Mouse (Mus musculus) limb, embryonic 12.5 days (tissue): ENCODE measurements around the gene Rpusd3. TPM values are rescaled to one million over a fixed set of nuclear protein-coding genes. Genes with fewer than 3 reads are reported as not detected.

Experiments used
- ATAC-seq: fragments of 200-750 bp; cut with Nextera tagmentation; 2 replicates; pipeline ENCODE4 v1.8.0; 2017; ENCODE audit warnings: low read depth, moderate TSS enrichment; ENCODE audit not compliant: insufficient number of reproducible peaks, insufficient read depth, low FRiP score, low TSS enrichment
- H3K27ac ChIP-seq: fragments of 300-500 bp; sonication (generic); 2 replicates; pipeline ENCODE4 v1.5.1; 2016; ENCODE audit warnings: mild to moderate bottlenecking, moderate library complexity
- H3K27me3 ChIP-seq: fragments of 300-500 bp; sonication (generic); 2 replicates; pipeline ENCODE4 v1.6.1; 2016; ENCODE audit warnings: mild to moderate bottlenecking, moderate library complexity
- H3K36me3 ChIP-seq: fragments of 300-500 bp; sonication (generic); 2 replicates; pipeline ENCODE4 v1.6.1; 2016; ENCODE audit warnings: mild to moderate bottlenecking, moderate library complexity
- H3K4me1 ChIP-seq: fragments of 300-500 bp; sonication (generic); replicated peaks from 2 replicates; pipeline ENCODE4 v1.6.1; 2016
- H3K4me2 ChIP-seq: fragments of 300-500 bp; sonication (generic); 2 replicates; pipeline ENCODE4 v1.6.1; 2016; ENCODE audit warnings: mild to moderate bottlenecking, moderate library complexity
- H3K4me3 ChIP-seq: fragments of 300-500 bp; sonication (generic); replicated peaks from 2 replicates; pipeline ENCODE4 v1.5.1; 2016; ENCODE audit warnings: mild to moderate bottlenecking
- H3K9ac ChIP-seq: fragments of 300-500 bp; sonication (generic); replicated peaks from 2 replicates; pipeline ENCODE4 v1.6.1; 2016; ENCODE audit warnings: mild to moderate bottlenecking, moderate library complexity
- H3K9me3 ChIP-seq: fragments of 300-500 bp; sonication (generic); 2 replicates; pipeline ENCODE4 v1.6.1; 2016; ENCODE audit warnings: mild to moderate bottlenecking, moderate library complexity
- WGBS: fragments of 180-500 bp; shearing (Covaris S2); methylation state at CpG from one replicate; pipeline ENCODE4 v1.1.7; 2016; 5-methylcytosine and 5-hydroxymethylcytosine counted together
- polyA plus RNA-seq: library from polyadenylated mRNA; unstranded; fragments of >200 nt; fragmentation: Nextera tagmentation; extraction: Ambion mirVana; gene quantifications from 2 replicates; pipeline ENCODE4 v1.2.1, GENCODE M21; 2016

Gene Rpusd3
- polyA plus RNA-seq, 1 experiment from 2014 or later = 30.9 TPM

- Histone ChIP-seq H3K4me1 (peaks cover 12% of the 10 kb centered on the region), H3K36me3 (peaks cover 24% of the 10 kb centered on the region), H3K4me2 (peak within 1 kb of the TSS; percentile 82), H3K27me3 (no peaks in the 10 kb centered on the region), H3K9ac (peak within 1 kb of the TSS; percentile 94), H3K27ac (peak within 1 kb of the TSS; percentile 69; the same call in 1 of the 2 replicates), H3K4me3 (peak within 1 kb of the TSS; percentile 96), H3K9me3 (no peaks in the 10 kb centered on the region)
- WGBS = under 1% methylated on average over 45 of the region's 45 CpGs
- ATAC-seq = peak; percentile 82
Observed at GRCm38 (mm10) chr6:113442442-113443090, 23.4 kb upstream of the Rpusd3 start, which contains the start of gene Jagn1. TSS of gene Jagn1 (plus strand) at chr6:113442569.

DNA sequence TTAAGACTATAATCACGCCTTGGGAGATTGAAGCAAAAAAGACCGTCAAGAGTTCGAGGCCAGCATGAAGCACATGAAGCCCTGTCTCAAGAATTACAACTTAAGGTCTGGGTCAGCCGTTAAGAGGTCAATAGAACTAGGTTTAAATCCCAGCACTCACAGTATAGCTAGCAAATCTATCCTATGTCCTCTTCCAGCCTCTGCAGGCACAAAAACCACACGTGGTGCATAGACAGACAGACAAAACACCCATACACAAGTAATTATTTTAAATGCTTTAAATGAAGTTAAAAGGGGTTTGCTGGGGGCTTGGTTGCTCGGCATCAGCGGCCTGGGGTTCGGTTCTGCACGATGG is 22.9 kb upstream of the Rpusd3 start:
- H3K4me2 ChIP-seq = peak overlapping the region; percentile 82
- no peaks in the 10 kb centered on the region for H3K9me3 ChIP-seq
- H3K9ac ChIP-seq = peak overlapping the region; percentile 94
- H3K27ac ChIP-seq = 0 out of 2 replicates have a peak overlapping the region, but pooled peaks have one; percentile 54
- peaks cover 12% of the 10 kb centered on the region for H3K4me1 ChIP-seq
- ATAC-seq = no peak
- 42% methylated on average over 9 of the region's 9 CpGs for WGBS
- H3K27me3 ChIP-seq = no peaks in the 10 kb centered on the region
- peaks cover 19% of the 10 kb centered on the region for H3K36me3 ChIP-seq
- peak overlapping the region; percentile 96 for H3K4me3 ChIP-seq

GRCm38 (mm10) chr6:113441147-113441680 is 22.1 kb upstream of the Rpusd3 start:
- Histone ChIP-seq H3K4me2 (no peak overlapping the region), H3K9ac (no peak overlapping the region), H3K27ac (no peak overlapping the region), H3K4me3 (no peak overlapping the region), H3K27me3 (no peaks in the 10 kb centered on the region), H3K4me1 (peaks cover 12% of the 10 kb centered on the region), H3K36me3 (peaks cover 11% of the 10 kb centered on the region), H3K9me3 (no peaks in the 10 kb centered on the region)
- 54% methylated on average over 7 of the region's 7 CpGs for WGBS
- no peak for ATAC-seq

DNA sequence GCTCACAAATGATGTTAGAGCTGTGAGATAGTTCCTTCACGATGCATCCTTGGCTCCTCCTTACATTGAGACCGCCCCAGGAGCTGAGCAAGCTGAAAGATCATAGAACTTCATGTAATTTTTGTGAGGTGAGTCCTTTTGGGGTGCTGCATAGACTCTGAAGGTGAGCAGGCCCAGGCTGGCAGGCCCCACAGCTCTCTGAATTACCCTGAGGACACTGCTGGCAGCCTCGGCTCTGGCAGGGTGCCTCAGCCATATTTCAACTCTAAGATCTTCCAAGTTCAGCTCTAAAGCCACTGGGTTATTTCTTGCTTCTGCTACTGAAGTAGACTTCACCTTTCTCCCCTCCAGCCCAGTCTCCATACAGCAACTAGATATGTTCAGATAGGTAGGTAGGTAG is 21.5 kb upstream of the Rpusd3 start:
- Histone ChIP-seq H3K27ac (no peak overlapping the region), H3K27me3 (no peaks in the 10 kb centered on the region), H3K4me2 (no peak overlapping the region), H3K36me3 (peaks cover 8% of the 10 kb centered on the region; the same call in 1 of the 2 replicates), H3K4me1 (peaks cover 12% of the 10 kb centered on the region), H3K9me3 (no peaks in the 10 kb centered on the region), H3K4me3 (no peak overlapping the region), H3K9ac (no peak overlapping the region)
- WGBS = 80% methylated on average over 3 of the region's 3 CpGs
- no peak for ATAC-seq

- 59% methylated on average over 12 of the region's 12 CpGs for WGBS
- ATAC-seq = no peak
Observed at GRCm38 (mm10) chr6:113438721-113439430, 19.7 kb upstream of the Rpusd3 start.

GRCm38 (mm10) chr6:113437135-113437534 is 18.0 kb upstream of the Rpusd3 start:
- Histone ChIP-seq H3K9ac (no peak overlapping the region), H3K9me3 (no peaks in the 10 kb centered on the region), H3K4me2 (no peak overlapping the region), H3K36me3 (no peaks in the 10 kb centered on the region), H3K27ac (no peak overlapping the region), H3K27me3 (0 out of 2 replicates have a peak, but pooled peaks cover 3% of the 10 kb centered on the region), H3K4me1 (0 out of 2 replicates have a peak, but pooled peaks cover 3% of the 10 kb centered on the region), H3K4me3 (no peak overlapping the region)
- WGBS = 75% methylated on average over 12 of the region's 12 CpGs
- no peak for ATAC-seq

More at GRCm38 (mm10) chr6:113438721-113439430, 19.7 kb upstream of the Rpusd3 start:
- H3K27ac ChIP-seq = no peak overlapping the region
- no peaks in the 10 kb centered on the region for H3K36me3 ChIP-seq
- H3K9ac ChIP-seq = no peak overlapping the region
- H3K4me3 ChIP-seq = no peak overlapping the region
- no peak overlapping the region for H3K4me2 ChIP-seq
- no peaks in the 10 kb centered on the region for H3K9me3 ChIP-seq
- H3K27me3 ChIP-seq = 0 out of 2 replicates have a peak, but pooled peaks cover 3% of the 10 kb centered on the region
- peaks cover 12% of the 10 kb centered on the region for H3K4me1 ChIP-seq

DNA sequence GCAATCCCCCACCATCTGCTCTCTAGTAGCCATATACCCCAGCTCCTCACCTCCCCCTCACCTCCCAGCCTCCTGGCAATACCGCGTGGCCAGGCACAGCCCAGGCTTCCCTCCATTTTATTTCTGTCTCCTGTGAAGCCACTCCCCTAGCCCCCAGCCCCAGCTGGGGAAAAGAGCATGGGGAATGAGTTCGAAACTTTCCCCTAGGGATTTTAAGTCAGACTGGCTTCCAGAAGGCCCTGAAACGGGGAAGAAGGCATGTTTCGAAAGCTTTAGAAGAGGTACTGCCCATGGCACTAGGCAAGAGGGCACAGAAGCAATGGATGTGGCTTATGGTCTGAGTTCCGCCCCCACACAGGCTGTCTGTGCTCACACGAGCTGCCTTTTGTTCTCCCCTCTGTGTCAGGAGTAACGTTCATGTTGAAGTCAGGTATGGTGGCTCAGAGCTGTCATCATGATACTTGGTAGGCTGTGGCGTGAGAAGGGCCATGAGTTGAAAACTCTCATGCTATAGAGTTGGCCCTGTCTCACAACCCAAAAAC is 16.6 kb upstream of the Rpusd3 start, which contains the start of gene Cidec:
Cidec (minus strand) TSS at position 97 of the 542 bp plus-strand sequence.
- H3K4me1 ChIP-seq = no peaks in the 10 kb centered on the region
- H3K9me3 ChIP-seq = no peaks in the 10 kb centered on the region
- H3K9ac ChIP-seq = no peak within 1 kb of the TSS
- no peak for ATAC-seq
- H3K36me3 ChIP-seq = no peaks in the 10 kb centered on the region
- no peak within 1 kb of the TSS for H3K4me3 ChIP-seq
- no peak within 1 kb of the TSS for H3K27ac ChIP-seq
- WGBS = 74% methylated on average over 9 of the region's 9 CpGs
- 0 out of 2 replicates have a peak, but pooled peaks cover 3% of the 10 kb centered on the region for H3K27me3 ChIP-seq
- no peak within 1 kb of the TSS for H3K4me2 ChIP-seq

DNA sequence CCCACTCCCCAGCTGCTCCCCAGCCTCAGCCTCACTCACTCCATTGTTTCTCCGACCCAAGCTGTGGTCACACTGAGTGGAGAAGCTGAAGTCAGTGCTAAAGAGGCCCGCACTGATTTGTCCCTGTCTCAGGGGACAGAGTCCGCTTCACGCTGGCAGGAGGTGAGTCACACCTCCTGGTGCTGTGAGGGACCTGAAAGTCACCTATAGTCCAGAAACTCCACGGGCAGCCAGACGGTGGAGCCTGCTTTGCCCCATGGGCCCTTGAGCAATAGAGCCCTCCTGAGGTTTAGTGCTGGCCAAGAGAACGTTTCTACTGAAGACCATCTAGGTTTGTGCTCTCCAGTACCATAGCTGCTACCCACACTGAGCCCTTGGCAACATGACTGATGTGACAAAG is 15.6 kb upstream of the Rpusd3 start:
- Histone ChIP-seq H3K27ac (no peak overlapping the region), H3K27me3 (0 out of 2 replicates have a peak, but pooled peaks cover 3% of the 10 kb centered on the region), H3K36me3 (no peaks in the 10 kb centered on the region), H3K4me2 (no peak overlapping the region), H3K9ac (no peak overlapping the region), H3K9me3 (no peaks in the 10 kb centered on the region), H3K4me3 (no peak overlapping the region), H3K4me1 (no peaks in the 10 kb centered on the region)
- no peak for ATAC-seq
- 80% methylated on average over 7 of the region's 7 CpGs for WGBS

DNA sequence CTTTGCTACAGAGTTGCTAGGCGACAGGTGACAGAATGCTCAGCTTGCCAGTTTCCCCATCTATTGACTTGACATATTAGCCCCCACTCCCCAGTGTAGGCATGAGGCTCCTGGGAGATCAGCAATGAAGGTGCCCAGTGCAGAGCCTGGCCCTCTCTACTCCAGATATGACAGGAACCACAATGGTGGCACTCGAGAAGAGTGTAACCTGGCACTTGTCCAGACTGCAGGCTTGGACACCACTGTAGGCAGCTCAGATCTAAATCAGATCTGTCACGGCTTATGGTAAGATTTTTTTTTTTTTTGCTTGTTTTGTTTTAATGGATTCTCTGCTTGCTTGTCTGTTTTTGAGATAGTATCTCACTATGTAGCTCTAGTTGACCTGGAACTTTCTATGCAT is 14.5 kb upstream of the Rpusd3 start:
- no peak for ATAC-seq
- Histone ChIP-seq H3K27me3 (0 out of 2 replicates have a peak, but pooled peaks cover 3% of the 10 kb centered on the region), H3K36me3 (no peaks in the 10 kb centered on the region), H3K27ac (no peak overlapping the region), H3K9me3 (no peaks in the 10 kb centered on the region), H3K9ac (no peak overlapping the region), H3K4me1 (no peaks in the 10 kb centered on the region), H3K4me2 (no peak overlapping the region), H3K4me3 (no peak overlapping the region)
- WGBS = 84% methylated on average over 3 of the region's 3 CpGs

DNA sequence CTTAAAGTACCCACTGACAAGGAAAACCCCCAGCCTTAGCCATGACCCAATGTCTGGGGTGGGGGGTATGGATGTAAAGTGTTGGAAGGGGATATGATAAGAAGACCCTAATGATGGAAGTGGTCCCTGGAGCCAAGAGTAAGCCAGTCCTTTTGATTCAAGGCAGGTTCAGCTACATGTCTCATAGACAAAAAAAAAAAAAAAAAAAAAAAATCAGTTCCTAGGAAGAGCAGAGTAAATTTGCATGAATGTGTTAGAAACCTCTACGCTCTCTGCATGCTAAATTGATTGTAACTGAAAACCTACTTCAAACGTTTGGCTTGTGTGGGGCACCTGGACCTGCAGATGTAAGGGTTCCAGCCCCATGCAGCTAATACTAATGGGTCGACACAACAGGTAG is 12.7 kb upstream of the Rpusd3 start:
- no peak overlapping the region for H3K27ac ChIP-seq
- ATAC-seq = no peak
- H3K36me3 ChIP-seq = no peaks in the 10 kb centered on the region
- H3K4me3 ChIP-seq = no peak overlapping the region
- WGBS = 52% methylated on average over 3 of the region's 3 CpGs
- H3K4me2 ChIP-seq = no peak overlapping the region
- H3K27me3 ChIP-seq = 0 out of 2 replicates have a peak, but pooled peaks cover 3% of the 10 kb centered on the region
- H3K4me1 ChIP-seq = no peaks in the 10 kb centered on the region
- no peaks in the 10 kb centered on the region for H3K9me3 ChIP-seq
- no peak overlapping the region for H3K9ac ChIP-seq

GRCm38 (mm10) chr6:113430846-113431245 is 11.7 kb upstream of the Rpusd3 start:
- H3K36me3 ChIP-seq = no peaks in the 10 kb centered on the region
- no peaks in the 10 kb centered on the region for H3K9me3 ChIP-seq
- H3K4me1 ChIP-seq = no peaks in the 10 kb centered on the region
- H3K4me3 ChIP-seq = no peak overlapping the region
- H3K27me3 ChIP-seq = 0 out of 2 replicates have a peak, but pooled peaks cover 3% of the 10 kb centered on the region
- no peak for ATAC-seq
- H3K9ac ChIP-seq = no peak overlapping the region
- no peak overlapping the region for H3K27ac ChIP-seq
- WGBS = 57% methylated on average over 3 of the region's 3 CpGs
- no peak overlapping the region for H3K4me2 ChIP-seq
